Comparison of ENCODE assay signal across 8 mouse cellular contexts in the genomic region with DNA sequence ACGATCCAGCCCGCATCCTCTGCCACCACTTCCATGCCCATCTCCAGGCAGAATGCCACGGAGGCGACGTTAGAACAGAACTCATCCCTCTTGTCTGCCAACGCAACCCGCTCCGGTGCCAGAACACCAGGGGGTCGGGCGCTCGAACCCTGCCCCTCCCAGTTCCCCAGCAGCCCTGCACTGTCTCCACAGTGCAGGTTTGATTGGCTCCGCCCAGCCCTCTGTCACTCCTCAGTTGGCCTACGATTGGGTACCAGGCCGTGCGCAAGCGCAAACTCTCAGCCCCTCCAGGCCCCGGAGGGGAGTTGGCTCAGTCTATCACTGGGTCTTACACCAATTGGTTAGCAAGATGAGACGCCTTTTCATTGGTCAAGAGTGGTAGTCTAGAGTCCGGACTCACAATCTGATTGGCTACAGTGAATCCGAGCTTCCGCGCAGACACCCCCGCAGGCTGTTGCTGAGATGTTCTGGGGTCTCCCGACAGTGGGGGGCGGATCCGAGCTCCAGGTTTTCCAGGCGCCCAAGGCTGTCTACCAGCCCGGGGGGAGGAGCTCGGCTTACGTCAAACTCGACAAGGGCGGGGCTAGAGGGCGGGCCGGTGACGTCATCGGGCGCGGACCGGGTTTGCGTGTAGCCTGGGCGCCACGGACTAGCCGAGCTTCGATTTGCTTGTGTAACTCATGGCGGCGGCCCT. TPM values are rescaled to one million over a fixed set of nuclear protein-coding genes. Genes with fewer than 3 reads are reported as not detected.
DNase-seq lines count a peak whose midpoint lies in the region; ATAC-seq lines count a peak whose summit lies in the region.

No protein-coding gene starts in this region.

- peak overlapping the region; percentile 99 for H3K27ac ChIP-seq in hindbrain, embryonic 13.5 days

- 0 out of 2 replicates have a peak, but pooled peaks cover 3% of the 10 kb centered on the region for H3K36me3 ChIP-seq in hindbrain, embryonic 13.5 days

- no peaks in the 10 kb centered on the region for H3K9me3 ChIP-seq in hindbrain, embryonic 13.5 days

- peak; percentile 97 for ATAC-seq in hindbrain, embryonic 13.5 days (ENCODE audit: low FRiP score)

- peak overlapping the region; percentile 84 for H3K4me3 ChIP-seq in hindbrain, embryonic 13.5 days

- H3K9ac ChIP-seq in hindbrain, embryonic 13.5 days, result peak overlapping the region; percentile 89

- WGBS in hindbrain, embryonic 13.5 days, result 0% methylated on average over 46 of the region's 46 CpGs

- H3K27me3 ChIP-seq in hindbrain, embryonic 13.5 days, result no peaks in the 10 kb centered on the region

- DNase-seq in T-cell, adult 2 months (ENCODE audit: low spot score), result peak; percentile 97
- peak; percentile 100 for DNase-seq in cerebellum, postnatal 14 days
- peak; percentile 98 for DNase-seq in frontal cortex, postnatal 14 days (ENCODE audit: low spot score in 2 of 2)
- DNase-seq in layer of hippocampus, postnatal 25 days (ENCODE audit: extremely low spot score in 1 of 2, low spot score in 1 of 2), result peak; percentile 87 to 99
- peak; percentile 97 for DNase-seq in lung, postnatal 25 days (ENCODE audit: low spot score)
- peak; percentile 98 for DNase-seq in retina, postnatal 7 days (ENCODE audit: low read depth, low spot score)
- DNase-seq in urinary bladder, postnatal 14 days (ENCODE audit: low spot score), result peak; percentile 98

- H3K4me2 ChIP-seq in hindbrain, embryonic 13.5 days, result peak overlapping the region; percentile 70

- peaks cover 31% of the 10 kb centered on the region for H3K4me1 ChIP-seq in hindbrain, embryonic 13.5 days (replicated peaks)

RNA-seq across cellular contexts. Expression of gene Rap2a, which starts 0.8 kb away (rescaled TPM):
- 13.6 and 15.7 TPM in 2 replicates for polyA plus RNA-seq in hindbrain, embryonic 13.5 days (2015; fragmentation: Nextera tagmentation; extraction: Ambion mirVana)
- 10 to 100 TPM; 86.8 to 92.6 TPM for total RNA-seq in layer of hippocampus, postnatal 25 days (2021)

Comparison
In these comparisons a context has a peak if more than half of its experiments do, and no peak if none do; other contexts are left out.
1. Peak in every context shown above with its lines: DNase-seq, ATAC-seq, H3K4me3 ChIP-seq and H3K27ac ChIP-seq.